Mouse (Mus musculus) olfactory bulb, adult 2 months (tissue): Measurements from ENCODE around the gene Dgcr8.

Source experiments
- CTCF ChIP-seq: fragments of 200-500 bp; IDR thresholded peaks from 2 replicates; pipeline ENCODE4 v1.5.1; 2012; ENCODE audit warnings: low read depth, mild to moderate bottlenecking, low read length, moderate library complexity; ENCODE audit not compliant: insufficient read depth
- POLR2A ChIP-seq: fragments of 200-500 bp; IDR thresholded peaks from 2 replicates; pipeline ENCODE4 v1.6.1; 2012; ENCODE audit warnings: mild to moderate bottlenecking, low read depth, low read length, moderate library complexity; ENCODE audit not compliant: insufficient read depth

- TF ChIP-seq CTCF = no peak
- 0 out of 2 replicates have a peak, but pooled peaks have one; percentile 19 for TF ChIP-seq POLR2A
Measured at GRCm38 (mm10) chr16:18229622-18230021, 59.4 kb downstream of the Dgcr8 start.
